Mouse (Mus musculus) left cerebral cortex, adult 2 months (tissue): Measurements from ENCODE around the gene Btrc. TPM values are rescaled to one million over a fixed set of nuclear protein-coding genes. Genes with fewer than 3 reads are reported as not detected.
"Not testable (repeated sequence)": the region's sequence is repeated elsewhere in the genome, so short reads cannot be mapped to it uniquely, and the experiment has no call there.

ENCODE experiments used
- DNase-seq, 2 experiments: peaks; one replicate each; pipeline ENCODE4 v3.0.0; 2021 to 2022; ENCODE audit warnings: low spot score in 2 of 2, mixed read lengths in 1 of 2; ENCODE audit errors: extremely low spot score in 1 of 2
- H3K27ac ChIP-seq: fragments of 200-600 bp; 2 replicates; pipeline ENCODE4 v1.8.1; 2022
- H3K4me3 ChIP-seq: fragments of 200-600 bp; 2 replicates; pipeline ENCODE4 v1.8.1; 2022
- CTCF ChIP-seq: fragments of 200-600 bp; IDR thresholded peaks from 2 replicates; pipeline ENCODE4 v1.8.1; 2022; ENCODE audit warnings: antibody characterized with exemption, mild to moderate bottlenecking, moderate library complexity
- intact Hi-C: fragments of 180-260 bp; cut with DNase I; formaldehyde crosslinking; loops from one replicate; pipeline ENCODE4 v1.15.1; 2025
- total RNA-seq, 2 experiments: library from RNA; stranded (reverse); gene quantifications; 2 replicates each; pipeline ENCODE4 v1.2.3; 2021

Btrc gene
- total RNA-seq, 2 experiments from 2014 or later, result 99.6 to 113 TPM

DNA sequence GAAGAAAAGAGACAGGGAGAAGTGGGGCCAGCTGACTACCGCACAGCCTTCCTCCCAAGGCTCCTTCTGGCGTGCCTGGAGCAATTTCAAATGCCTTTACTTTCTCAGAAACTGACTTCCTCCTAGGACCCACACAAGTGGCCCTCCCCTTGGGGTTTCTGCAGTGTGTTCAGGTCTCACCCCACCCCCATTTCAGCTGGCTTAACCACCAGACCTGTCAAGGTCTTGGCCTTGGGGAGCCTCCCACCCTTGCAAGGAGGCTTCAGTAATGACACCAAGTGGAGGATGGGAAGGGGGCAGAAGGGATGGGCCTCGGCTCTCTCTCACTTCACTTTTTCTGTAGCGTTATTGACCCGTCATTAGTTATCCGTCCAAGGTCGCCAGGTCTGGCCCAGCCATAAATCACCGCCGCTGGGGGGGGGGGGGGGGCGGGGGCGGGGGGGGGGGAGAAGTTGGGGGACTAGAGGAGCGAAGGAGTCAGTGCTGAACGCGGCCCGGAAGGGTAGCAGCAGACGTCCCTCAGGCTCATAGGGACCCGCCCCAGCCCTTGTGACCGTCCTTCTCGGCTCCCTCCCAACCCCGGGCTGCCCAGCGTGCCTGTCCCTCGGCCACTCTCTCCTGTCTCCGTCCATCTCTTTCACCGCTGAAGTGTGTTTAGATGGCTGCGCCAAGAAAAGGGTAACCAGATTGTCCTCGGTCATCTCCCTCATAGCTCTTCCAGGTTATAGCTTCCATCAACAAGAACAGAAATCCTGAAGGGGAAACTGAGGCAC, 180.8 kb downstream of the Btrc start:
- intact Hi-C loops, result loop anchor here (2.0 to 10.0 kb wide), 5 partner anchors 108 to 470 kb away; partner anchors contain the start of gene Kazald1
- H3K27ac ChIP-seq, result no peak overlapping the region
- DNase-seq, result no peak
- H3K4me3 ChIP-seq, result peak overlapping the region; percentile 34
- TF ChIP-seq CTCF, result no peak

- intact Hi-C loops, result loop anchor here (1.0 to 10.0 kb wide), 6 partner anchors 108 to 470 kb away; partner anchors contain the start of gene Kazald1
- peak; percentile 95 for TF ChIP-seq CTCF
- Histone ChIP-seq H3K27ac (no peak overlapping the region), H3K4me3 (peak overlapping the region; percentile 34)
- DNase-seq, result peak; percentile 79 to 87
Observed at GRCm38 (mm10) chr19:45544925-45545321, 181.4 kb downstream of the Btrc start.

DNA sequence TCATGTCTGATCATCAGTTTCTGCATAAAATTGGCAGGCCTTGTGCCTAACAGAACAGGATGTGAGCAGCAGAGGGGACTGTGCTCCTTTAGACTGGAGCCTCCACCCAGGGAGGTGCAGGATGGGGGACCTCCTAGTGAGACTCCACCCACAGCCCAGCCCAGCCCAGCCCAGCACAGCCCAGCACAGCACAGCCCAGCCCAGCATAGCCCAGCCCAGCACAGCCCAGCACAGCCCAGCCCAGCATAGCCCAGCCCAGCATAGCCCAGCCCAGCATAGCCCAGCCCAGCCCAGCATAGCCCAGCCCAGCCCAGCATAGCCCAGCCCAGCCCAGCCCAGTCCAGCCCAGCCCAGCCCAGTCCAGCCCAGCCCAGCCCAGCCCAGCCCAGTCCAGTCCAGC, 184.7 kb downstream of the Btrc start:
- H3K27ac ChIP-seq, DNase-seq, H3K4me3 ChIP-seq: not testable (repeated sequence)
- intact Hi-C loops, result loop anchor here (10.0 kb wide), 1 partner anchor 473 kb away; the partner anchor contains the start of gene Kazald1

GRCm38 (mm10) chr19:45549128-45549915, 185.8 kb downstream of the Btrc start:
- intact Hi-C loops, result loop anchor here (10.0 kb wide), 1 partner anchor 475 kb away; the partner anchor contains the start of gene Kazald1
- Histone ChIP-seq H3K27ac (no peak overlapping the region), H3K4me3 (no peak overlapping the region)
- no peak for DNase-seq
- TF ChIP-seq CTCF, result no peak

- DNase-seq, result no peak
- H3K27ac ChIP-seq, result no peak overlapping the region
- no peak overlapping the region for H3K4me3 ChIP-seq
- TF ChIP-seq CTCF, result no peak
- intact Hi-C loops, result loop anchor here (10.0 kb wide), 1 partner anchor 475 kb away; the partner anchor contains the start of gene Kazald1
Observed at GRCm38 (mm10) chr19:45549948-45550347, 186.4 kb downstream of the Btrc start.

DNA sequence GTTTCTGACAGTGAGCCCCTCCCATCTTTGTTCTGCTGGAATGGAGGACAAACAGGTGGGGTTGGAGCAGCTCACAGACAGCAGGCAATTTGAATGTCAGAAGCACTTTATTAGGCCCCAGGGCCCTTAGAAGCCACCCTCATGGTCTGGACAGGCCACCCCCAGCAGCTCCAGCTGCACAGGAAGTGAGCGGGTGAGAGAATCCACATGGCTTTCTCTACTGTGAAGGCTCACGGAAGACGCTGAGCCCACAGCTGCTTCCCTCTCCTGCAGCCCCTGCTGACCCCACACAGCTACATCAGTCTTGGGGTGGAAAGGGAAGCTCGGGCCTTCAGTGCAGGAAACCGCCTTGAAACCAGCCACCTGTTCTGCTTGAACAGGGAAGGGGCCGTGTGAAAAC, 188.7 kb downstream of the Btrc start:
- H3K4me3 ChIP-seq, result no peak overlapping the region
- no peak for TF ChIP-seq CTCF
- intact Hi-C loops, result no loop called here
- no peak overlapping the region for H3K27ac ChIP-seq
- DNase-seq, result no peak

DNA sequence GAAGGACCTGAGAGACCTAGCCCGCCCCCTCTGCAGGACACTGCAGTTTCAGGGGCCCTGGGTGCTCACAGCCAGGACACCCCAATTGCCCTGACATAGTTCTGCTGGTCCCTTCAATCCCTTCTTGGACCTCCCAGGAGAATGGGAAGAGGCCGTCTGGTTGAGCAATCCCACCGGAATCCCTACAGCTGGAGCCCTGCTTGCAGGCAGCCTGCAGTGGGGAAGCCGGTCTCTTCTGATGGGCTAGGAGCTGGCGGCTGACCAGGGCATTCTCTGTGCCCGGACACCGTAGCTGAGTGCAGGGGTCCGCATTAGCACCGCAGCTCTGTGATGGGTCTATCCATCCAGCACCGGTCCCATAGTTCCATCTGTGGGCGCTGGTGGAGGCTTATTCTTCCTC, 190.6 kb downstream of the Btrc start:
- no peak for TF ChIP-seq CTCF
- Histone ChIP-seq H3K4me3 (no peak overlapping the region), H3K27ac (no peak overlapping the region)
- intact Hi-C loops, result no loop called here
- DNase-seq, result no peak

- DNase-seq, result peak; percentile 81 to 87
- TF ChIP-seq CTCF, result no peak
- Histone ChIP-seq H3K4me3 (peak within 1 kb of the TSS; percentile 92), H3K27ac (peak within 1 kb of the TSS; percentile 86)
- intact Hi-C loops, result no loop called here
Observed at GRCm38 (mm10) chr19:45560153-45560890, 196.8 kb downstream of the Btrc start, which contains the start of the genes Poll and Gm17018. Poll (minus strand) TSS chr19:45560531. Gm17018 (plus strand) TSS chr19:45560615.

GRCm38 (mm10) chr19:45565925-45566715, 202.6 kb downstream of the Btrc start:
- intact Hi-C loops, result no loop called here
- Histone ChIP-seq H3K4me3 (no peak overlapping the region), H3K27ac (no peak overlapping the region)
- DNase-seq, result no peak
- TF ChIP-seq CTCF, result no peak

DNA sequence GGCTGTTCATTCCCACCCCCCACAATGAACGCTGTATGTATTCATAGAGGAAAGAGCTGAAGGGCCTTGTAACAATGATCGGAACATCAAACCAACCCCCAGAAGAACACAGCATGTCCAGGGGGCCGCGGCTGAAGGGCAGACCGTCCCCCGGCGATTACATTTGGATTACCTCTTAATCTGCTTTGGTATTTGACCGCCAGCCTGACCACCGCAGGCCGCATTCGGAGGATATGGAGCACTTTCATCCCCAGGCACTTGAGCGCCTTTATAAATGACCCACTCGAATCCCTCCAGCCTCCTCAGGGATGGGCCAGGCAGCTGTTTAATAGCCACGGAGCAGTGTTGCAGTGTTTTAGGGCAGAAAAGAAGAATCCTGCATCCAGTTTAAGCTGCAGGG, 203.8 kb downstream of the Btrc start:
- no peak for DNase-seq
- intact Hi-C loops, result no loop called here
- no peak for TF ChIP-seq CTCF
- Histone ChIP-seq H3K27ac (no peak overlapping the region), H3K4me3 (no peak overlapping the region)

DNA sequence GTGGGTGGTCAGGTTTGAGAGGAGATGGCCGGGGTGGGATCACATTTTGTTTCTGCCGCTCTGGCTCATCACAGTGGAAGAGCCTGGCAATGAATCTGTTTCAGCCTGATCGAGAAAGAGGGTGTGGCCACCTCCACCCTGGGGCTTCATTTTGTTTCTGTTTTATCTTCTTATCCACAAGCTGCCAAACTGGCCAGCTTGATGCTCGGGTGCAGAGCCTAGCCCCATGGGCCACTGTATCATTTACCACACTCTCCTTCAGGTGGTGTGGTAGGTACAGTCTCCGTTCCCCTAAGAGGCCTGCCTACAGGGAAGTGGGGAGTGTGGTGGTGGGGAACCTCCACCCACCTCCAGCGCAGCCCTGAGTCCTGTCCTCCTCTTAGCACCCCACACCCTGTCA, 209.5 kb downstream of the Btrc start:
- Histone ChIP-seq H3K4me3 (no peak overlapping the region), H3K27ac (no peak overlapping the region)
- TF ChIP-seq CTCF, result no peak
- DNase-seq, result no peak
- intact Hi-C loops, result loop anchor here (10.0 kb wide), 1 partner anchor 442 kb away; no protein-coding TSS in a partner anchor
